Mouse (Mus musculus) fibroblast of lung, adult 2 months (primary cell): ENCODE results near the gene Zbtb34.

Experiments
- DNase-seq: peaks from one replicate; pipeline ENCODE4 v3.0.0-alpha.2; 2011; ENCODE audit warnings: low read depth

Zbtb34 gene

GRCm38 (mm10) chr2:33445741-33446140 lies 14.6 kb upstream of the Zbtb34 start:
- DNase-seq, result no peak

DNA sequence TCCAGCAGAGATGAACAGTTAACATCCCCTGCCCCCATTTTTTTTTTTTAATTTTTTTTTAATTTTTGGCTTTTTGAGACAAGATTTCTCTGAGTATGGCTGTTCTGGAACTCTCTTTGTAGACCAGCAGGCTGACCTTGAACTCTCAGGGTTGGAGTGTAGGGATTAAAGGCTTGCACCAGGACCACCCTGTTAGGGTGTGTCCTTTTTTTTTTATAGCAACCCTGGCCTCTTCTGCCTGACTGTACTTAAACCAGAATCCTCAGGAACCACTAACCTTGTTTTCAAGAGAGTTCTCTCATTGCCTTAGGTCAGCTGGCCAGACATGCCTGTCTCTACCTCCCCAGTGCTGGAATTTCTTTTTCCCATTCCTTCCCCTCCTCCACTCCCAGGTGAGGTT lies 13.7 kb upstream of the Zbtb34 start:
- no peak for DNase-seq

DNA sequence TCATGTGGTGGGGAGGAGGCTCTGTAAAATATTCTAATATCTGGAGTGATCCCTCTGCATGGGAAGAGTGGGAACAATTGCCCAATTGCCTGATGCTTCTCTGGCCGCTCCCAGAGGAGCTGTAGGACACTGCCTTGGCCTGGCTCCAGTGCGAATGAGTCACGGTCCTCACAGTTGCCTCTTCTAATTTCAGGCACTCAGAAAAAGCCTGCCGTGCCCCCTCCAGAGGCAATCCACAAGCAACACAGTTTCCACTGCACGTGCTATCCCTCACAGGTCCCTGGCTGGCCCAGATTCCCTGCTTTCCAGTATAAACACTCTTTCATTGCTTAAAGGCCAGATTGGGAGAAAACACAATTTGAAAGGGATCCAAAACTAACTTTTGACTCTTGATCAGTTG lies 13.2 kb upstream of the Zbtb34 start:
- DNase-seq, result peak; percentile 91

GRCm38 (mm10) chr2:33442701-33443100 lies 11.6 kb upstream of the Zbtb34 start:
- no peak for DNase-seq

DNA sequence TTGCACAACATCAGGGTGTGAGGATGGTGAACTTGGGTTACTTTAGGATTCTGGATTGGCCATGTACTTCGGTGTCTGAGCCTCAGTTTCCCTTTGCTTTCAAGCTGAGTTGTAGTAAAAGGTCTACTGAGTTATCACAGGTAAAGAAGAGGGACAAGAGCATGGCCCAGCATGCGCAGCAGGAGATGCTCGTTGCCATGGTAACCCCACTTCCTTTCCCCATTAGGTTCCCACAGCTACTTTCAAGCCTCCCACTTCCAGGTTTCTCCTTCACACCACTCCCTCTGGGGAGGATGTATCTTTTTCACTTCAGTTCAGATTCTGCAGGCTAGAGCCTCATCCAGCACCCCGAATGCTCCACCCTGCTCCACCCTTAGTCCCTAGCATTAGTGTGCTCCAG lies 9.8 kb upstream of the Zbtb34 start:
- DNase-seq, result no peak

- no peak for DNase-seq
Observed at GRCm38 (mm10) chr2:33439980-33440670, 9.0 kb upstream of the Zbtb34 start.

- DNase-seq, result no peak
Observed at GRCm38 (mm10) chr2:33439471-33439881, 8.4 kb upstream of the Zbtb34 start.

DNA sequence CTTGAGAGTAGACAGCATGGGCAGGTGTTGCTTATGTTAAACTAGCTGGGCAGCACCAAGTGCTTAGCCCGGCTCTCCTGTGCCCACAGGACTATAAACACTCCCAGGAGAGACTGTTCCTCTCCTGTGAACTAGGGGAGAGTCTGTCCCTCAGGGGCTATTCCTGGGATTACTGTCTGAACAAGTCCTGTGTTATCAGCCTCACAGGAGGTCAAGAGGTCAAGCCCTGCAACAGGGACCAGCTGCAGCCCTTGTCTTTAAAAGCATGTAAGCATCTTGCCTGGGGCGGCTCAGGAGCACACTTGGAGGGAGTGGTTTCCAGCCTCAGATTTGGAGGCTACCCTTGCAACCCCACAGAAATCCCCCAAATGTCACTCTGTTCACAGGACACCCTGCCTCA lies 7.3 kb upstream of the Zbtb34 start:
- no peak for DNase-seq

DNA sequence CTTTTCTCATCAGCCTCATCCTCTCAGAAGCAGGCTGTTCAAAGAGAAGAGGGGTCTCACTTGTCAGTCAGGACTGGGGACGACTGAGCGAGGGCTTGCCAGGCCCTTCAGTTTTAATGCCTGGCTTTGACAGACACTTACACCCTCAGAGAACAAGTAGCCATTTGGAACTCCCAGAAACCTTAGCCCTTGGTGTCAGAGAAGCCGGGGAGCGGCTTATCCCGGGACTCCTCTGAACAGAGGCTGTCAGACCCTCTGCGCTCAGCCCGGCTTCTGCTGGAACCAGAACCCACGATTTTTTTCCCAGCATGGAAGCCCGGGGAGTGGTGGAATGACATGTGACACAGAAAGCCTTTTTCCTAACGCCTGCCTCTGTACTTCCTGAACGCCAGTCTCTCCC lies 6.1 kb upstream of the Zbtb34 start:
- DNase-seq, result no peak

DNA sequence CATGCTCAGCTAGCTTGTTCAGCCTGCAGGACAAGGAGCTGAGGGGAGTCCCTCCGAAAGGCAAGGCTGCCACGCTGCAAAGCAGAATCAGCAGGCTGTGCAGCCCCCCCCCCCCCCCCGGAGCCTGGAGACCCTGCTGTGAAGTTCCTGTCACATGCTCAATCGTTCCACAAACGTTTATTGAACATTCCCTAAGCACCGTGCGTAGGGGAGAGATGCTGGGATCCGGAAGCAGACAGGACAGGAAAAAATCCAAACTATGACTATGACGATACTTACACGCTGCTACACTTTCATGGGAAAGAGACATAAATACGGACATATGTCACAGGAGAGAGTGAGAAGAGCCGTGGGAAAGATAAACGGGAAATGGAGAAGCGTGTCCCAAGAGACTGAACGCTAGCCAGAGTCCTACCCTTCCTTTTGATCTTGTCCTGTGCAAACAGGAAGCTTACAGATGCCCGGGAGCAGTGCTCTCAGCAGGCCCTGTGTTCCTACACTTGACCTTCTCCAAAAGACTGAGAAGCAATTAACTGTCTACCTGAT lies 5.0 kb upstream of the Zbtb34 start:
- no peak for DNase-seq

- DNase-seq, result no peak
Observed at GRCm38 (mm10) chr2:33435036-33435650, 4.0 kb upstream of the Zbtb34 start.

- DNase-seq, result no peak
Observed at GRCm38 (mm10) chr2:33432877-33433276, 1.8 kb upstream of the Zbtb34 start.

DNA sequence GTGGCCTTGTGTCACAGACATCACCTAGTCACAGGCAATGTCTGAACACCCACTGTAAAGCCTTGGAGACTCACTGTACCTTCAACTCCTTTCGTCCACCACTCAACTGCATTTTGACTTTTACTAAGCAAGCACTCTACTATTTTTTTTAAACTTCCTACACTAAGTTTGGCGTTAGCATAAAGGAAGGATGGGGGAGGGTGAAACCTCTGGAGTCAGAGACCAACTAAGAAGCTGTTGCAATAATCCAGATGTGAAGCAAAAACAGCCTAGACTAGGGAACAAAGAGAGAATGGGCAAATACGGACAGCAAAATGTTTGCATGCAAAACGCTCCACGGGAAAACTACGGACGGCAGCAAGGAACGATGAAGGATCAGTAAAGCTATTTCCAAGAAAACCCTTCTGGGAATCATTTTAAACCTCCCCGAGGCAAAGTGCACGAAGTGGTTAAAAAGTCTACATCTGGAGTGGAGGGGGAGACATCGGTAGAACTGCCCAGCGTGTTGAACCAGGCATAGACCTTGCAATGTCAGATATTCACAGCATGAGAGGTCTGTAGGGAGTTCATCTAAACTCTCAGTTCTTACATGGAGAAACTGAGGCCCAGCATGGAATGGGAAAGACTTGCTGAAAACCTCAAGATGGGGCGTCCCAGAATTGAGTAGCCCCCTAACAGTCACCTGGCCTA lies 898 bp downstream of the Zbtb34 start:
- DNase-seq, result no peak

GRCm38 (mm10) chr2:33429339-33429738 lies 1.8 kb downstream of the Zbtb34 start:
- DNase-seq, result no peak

DNA sequence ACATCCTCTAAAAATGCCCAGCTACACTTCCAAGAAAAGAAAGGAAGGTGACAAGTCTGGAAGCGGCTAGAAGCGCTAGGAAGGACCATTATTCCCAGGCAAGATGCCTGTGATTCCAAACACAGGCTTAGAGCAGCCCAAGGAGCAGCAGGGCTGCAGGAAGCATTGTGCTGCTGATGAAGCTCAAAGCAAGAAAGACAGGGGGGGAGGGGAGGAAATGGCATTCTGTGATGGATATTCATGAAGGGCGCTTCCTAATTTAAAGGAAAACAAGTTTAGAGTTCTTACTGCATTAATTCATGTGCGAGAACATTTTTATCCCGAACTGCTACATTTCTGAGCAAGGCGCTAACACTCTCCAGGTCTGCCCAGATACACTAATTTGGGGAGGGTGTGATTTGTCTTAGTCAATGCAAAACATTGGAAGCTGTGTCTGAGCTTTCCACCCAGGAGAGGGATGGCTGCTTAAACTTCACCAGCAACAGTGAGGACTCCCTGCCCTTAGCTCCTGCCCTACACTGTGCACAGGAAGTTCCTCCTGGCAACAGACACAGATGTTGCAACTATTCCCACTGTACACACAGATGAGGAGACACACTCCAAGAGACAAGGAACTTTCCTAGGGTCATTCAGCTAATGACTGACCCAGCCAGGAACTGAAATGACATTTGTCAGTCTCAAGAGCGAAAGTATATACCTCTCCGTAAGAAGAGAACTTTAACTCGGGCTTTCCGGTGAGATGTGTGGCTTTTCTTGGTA lies 4.3 kb downstream of the Zbtb34 start:
- DNase-seq, result no peak

DNA sequence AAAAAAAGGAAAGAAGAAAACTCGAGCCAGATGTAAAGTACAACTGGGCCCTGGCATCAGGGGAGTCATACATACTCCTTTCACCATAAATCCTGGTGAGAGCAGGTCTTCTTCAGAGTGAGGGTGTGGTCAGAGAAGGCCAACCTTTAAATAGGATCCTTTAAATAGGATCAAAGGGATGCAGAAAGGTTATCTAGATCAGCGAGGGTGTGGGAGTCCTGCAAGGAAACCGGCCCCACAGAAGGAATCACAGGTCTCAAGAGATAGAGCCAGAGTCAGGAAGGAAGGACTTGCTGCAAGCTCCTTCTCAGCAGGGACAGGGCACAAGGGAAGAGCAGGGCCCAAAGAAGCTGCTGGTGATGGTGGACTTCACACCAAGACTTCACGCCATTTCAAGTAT lies 13.7 kb downstream of the Zbtb34 start:
- DNase-seq, result no peak

GRCm38 (mm10) chr2:33414019-33414418 lies 17.1 kb downstream of the Zbtb34 start:
- DNase-seq, result no peak

GRCm38 (mm10) chr2:33412111-33412510 lies 19.0 kb downstream of the Zbtb34 start:
- DNase-seq, result no peak

GRCm38 (mm10) chr2:33403511-33404003 lies 27.6 kb downstream of the Zbtb34 start:
- no peak for DNase-seq

DNA sequence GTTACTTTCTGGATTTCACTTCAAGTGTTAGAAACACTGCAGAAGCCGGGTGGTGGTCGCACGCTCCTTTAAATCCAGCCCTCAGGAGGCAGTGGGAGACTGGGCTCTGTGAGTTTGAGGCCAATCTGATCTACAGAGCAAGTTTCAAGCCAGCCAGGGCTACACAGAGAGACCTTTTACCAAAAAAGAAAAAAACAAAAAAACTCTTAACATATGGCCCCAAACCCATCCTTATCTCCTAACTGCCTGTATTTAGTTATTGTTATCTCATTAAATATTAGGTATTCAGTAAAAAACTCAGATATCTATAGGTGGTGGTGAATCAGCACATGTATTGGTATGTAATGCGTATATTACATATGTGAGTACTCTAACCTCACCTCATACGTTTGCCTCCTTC lies 28.5 kb downstream of the Zbtb34 start:
- no peak for DNase-seq

- peak; percentile 23 for DNase-seq
Observed at GRCm38 (mm10) chr2:33402236-33402635, 28.9 kb downstream of the Zbtb34 start.

- DNase-seq, result no peak
Observed at GRCm38 (mm10) chr2:33401217-33401616, 29.9 kb downstream of the Zbtb34 start.
